Mouse (Mus musculus): ENCODE measurements around the gene Gm10447.
"Not testable (repeated sequence)": the region's sequence is repeated elsewhere in the genome, so short reads cannot be mapped to it uniquely, and the experiment has no call there.

The Gm10447 gene

GRCm38 (mm10) chr11:53441921-53442320, 15.0 kb downstream of the Gm10447 start:
- DNase-seq (ENCODE audit: low read depth) = no peak

- no peak for DNase-seq (ENCODE audit: low read depth)
Measured at GRCm38 (mm10) chr11:53436338-53436737, 20.6 kb downstream of the Gm10447 start.

- no peak for DNase-seq (ENCODE audit: low read depth)
Measured at GRCm38 (mm10) chr11:53435504-53435903, 21.4 kb downstream of the Gm10447 start.

- peak; percentile 37 for DNase-seq (ENCODE audit: low read depth)
Measured at GRCm38 (mm10) chr11:53433057-53433456, 23.9 kb downstream of the Gm10447 start.

- DNase-seq (ENCODE audit: low read depth) = peak; percentile 54
Measured at GRCm38 (mm10) chr11:53431347-53432056, 25.4 kb downstream of the Gm10447 start.

GRCm38 (mm10) chr11:53430670-53431346, 26.1 kb downstream of the Gm10447 start, which contains the start of the genes Uqcrq and Gdf9:
Gene Uqcrq, minus strand, starts transcription at chr11:53430831.
Gene Gdf9, plus strand, starts transcription at chr11:53431023.
- DNase-seq (ENCODE audit: low read depth) = peak; percentile 100

- no peak for DNase-seq (ENCODE audit: low read depth)
Measured at GRCm38 (mm10) chr11:53430300-53430669, 26.6 kb downstream of the Gm10447 start.

- DNase-seq (ENCODE audit: low read depth) = no peak
Measured at GRCm38 (mm10) chr11:53429182-53429581, 27.7 kb downstream of the Gm10447 start.

- DNase-seq (ENCODE audit: low read depth) = no peak
Measured at GRCm38 (mm10) chr11:53428716-53429057, 28.2 kb downstream of the Gm10447 start.

- no peak for DNase-seq (ENCODE audit: low read depth)
Measured at GRCm38 (mm10) chr11:53427993-53428715, 28.8 kb downstream of the Gm10447 start.

GRCm38 (mm10) chr11:53426914-53427313, 30.0 kb downstream of the Gm10447 start:
- not testable (repeated sequence) for DNase-seq (ENCODE audit: low read depth)

GRCm38 (mm10) chr11:53425711-53426255, 31.1 kb downstream of the Gm10447 start:
- DNase-seq (ENCODE audit: low read depth) = no peak

GRCm38 (mm10) chr11:53425251-53425650, 31.7 kb downstream of the Gm10447 start:
- no peak for DNase-seq (ENCODE audit: low read depth)

GRCm38 (mm10) chr11:53424826-53425225, 32.1 kb downstream of the Gm10447 start:
- no peak for DNase-seq (ENCODE audit: low read depth)

- DNase-seq (ENCODE audit: low read depth) = no peak
Measured at GRCm38 (mm10) chr11:53423036-53423435, 33.9 kb downstream of the Gm10447 start, which contains the start of gene Leap2. Gene Leap2, minus strand, starts transcription at chr11:53423170.

GRCm38 (mm10) chr11:53418048-53418447, 38.9 kb downstream of the Gm10447 start:
- DNase-seq (ENCODE audit: low read depth) = no peak

- DNase-seq (ENCODE audit: low read depth) = no peak
Measured at GRCm38 (mm10) chr11:53413871-53414270, 43.0 kb downstream of the Gm10447 start.

GRCm38 (mm10) chr11:53411738-53412137, 45.2 kb downstream of the Gm10447 start:
- DNase-seq (ENCODE audit: low read depth) = no peak

All from c-Kit-positive CD71-positive TER-119-negative erythroid progenitor cells, embryonic 14.5 days (primary cell).